Mouse (Mus musculus): ENCODE measurements around the gene Wipi2. TPM values are rescaled to one million over a fixed set of nuclear protein-coding genes. Genes with fewer than 3 reads are reported as not detected.

Wipi2 gene
- polyA plus RNA-seq, 1 experiment from 2014 or later, result 17.6 TPM

DNA sequence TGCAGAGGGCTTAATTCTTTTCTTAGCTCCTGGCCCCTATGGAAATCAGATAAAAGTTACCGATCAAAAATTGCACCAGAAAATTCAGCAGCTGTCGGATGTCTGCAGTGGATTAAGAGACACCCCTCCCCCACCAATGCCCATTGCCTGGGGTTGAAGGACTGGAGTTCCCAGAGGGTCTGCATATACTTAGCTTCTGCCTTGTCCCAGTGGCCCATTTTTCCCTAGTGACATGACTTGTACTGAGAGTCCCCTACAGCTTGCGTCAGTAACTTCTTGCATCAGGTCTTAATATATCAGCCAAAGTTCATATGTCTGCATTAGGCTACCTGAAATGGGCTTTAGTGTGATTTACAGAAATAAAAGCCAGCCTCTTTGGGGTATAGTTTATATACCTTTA, 22.9 kb downstream of the Wipi2 start:
- H3K79me2 ChIP-seq (ENCODE audit: inconsistent target), result peaks cover 51% of the 10 kb centered on the region; the same call in 1 of the 2 replicates
- no peak overlapping the region for H3K27ac ChIP-seq
- H3K4me3 ChIP-seq (ENCODE audit: inconsistent target), result no peak overlapping the region
- peaks cover 9% of the 10 kb centered on the region; the same call in 1 of the 2 replicates for H3K36me3 ChIP-seq (ENCODE audit: inconsistent target)
- WGBS (ENCODE audit: missing documents), result 90% methylated on average over 3 of the region's 3 CpGs

DNA sequence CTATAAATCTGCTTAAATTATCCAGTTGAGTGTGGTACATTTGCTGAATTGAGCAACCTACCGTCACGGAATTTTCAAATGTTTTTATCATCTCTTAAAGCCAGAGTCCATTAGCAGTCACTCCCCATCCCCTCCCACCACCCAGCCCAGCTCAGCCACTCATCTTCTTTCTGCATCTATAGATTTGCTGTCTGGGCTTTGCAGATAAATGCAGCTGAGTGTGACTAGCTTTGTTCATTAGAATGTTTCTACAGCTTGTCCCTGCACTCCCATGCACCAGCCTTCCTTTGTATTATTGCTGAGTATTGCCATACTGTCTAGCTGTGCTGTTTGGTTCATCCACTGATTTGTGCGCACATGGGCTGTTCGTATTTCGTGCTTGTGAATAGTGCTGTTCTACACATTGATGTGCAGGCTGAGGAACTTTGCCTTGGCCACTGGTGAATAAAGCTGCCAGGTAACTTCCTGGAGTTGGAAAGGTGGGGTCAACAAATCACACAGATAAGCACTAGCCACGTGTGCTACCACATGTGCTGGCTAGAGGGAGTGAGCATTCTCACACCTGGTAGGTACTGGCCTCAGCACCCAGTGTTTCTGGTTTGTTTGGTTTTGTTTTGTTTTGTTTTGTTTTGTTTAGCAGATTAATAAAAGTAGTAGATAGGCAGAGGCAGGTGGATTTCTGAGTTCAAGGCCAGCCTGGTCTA, 23.4 kb downstream of the Wipi2 start:
- peaks cover 51% of the 10 kb centered on the region; the same call in 1 of the 2 replicates for H3K79me2 ChIP-seq (ENCODE audit: inconsistent target)
- WGBS (ENCODE audit: missing documents), result 90% methylated on average over 6 of the region's 6 CpGs
- no peak overlapping the region for H3K27ac ChIP-seq
- peaks cover 12% of the 10 kb centered on the region for H3K36me3 ChIP-seq (ENCODE audit: inconsistent target)
- H3K4me3 ChIP-seq (ENCODE audit: inconsistent target), result no peak overlapping the region

DNA sequence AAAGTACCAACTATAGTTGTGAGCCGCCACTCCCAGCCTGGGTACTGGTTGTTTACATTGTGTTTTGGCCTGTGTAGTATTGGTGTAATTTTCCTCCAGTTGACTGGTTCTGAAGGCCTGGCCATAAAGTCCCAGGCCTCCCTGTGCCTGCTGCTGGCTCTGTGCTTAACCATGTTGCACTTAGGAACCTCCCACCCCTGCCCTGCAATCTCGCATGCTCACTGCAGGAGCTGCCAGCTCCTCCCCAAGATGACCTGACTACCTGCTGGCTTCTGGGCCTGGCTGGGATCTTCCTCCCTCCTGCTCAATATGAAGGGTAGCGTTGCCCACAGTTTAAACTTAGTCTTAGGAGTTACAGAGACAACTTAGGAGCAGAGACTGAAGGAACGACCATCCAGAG, 24.8 kb downstream of the Wipi2 start:
- Histone ChIP-seq H3K79me2 (ENCODE audit: inconsistent target) (peaks cover 49% of the 10 kb centered on the region; the same call in 1 of the 2 replicates), H3K4me3 (ENCODE audit: inconsistent target) (no peak overlapping the region), H3K27ac (no peak overlapping the region), H3K36me3 (ENCODE audit: inconsistent target) (peaks cover 25% of the 10 kb centered on the region)
- WGBS (ENCODE audit: missing documents), result 94% methylated on average over 4 of the region's 4 CpGs

DNA sequence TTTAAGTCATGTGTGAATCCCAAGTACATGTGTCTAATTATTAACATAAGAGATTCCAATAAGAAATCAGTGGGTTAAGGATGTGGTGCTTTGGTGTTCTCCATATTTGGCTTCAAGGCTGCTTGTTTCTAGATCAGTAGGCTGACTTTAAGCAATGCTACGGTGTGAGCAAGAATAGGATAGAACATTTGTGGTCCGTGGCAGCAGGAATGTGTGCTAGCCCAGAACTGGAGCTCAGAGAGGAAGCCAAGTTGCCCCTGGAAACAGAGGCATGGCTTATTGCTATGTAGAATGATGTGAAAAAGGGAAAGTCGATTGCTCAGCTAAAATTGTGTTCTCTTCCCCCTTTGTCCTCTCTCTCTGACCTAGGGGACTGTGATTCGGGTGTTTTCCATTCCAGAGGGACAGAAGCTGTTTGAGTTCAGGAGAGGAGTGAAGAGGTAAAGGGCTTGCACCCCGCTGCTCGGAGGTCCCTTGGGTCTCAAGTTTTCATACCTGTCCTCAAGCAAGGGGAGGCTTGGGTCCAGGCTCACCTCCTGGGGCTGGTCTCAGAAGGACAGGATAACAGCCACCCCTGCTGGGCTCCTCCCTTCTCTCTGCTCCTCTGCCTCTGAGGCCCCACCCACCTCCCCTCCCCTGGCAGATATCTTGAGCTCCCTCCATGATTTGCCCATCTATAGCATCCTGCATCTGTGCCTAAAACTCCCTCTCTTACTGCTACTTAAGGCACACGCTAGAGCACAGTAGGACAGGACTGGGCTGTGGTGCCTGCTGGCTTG, 33.3 kb downstream of the Wipi2 start:
- H3K36me3 ChIP-seq (ENCODE audit: inconsistent target), result peaks cover 85% of the 10 kb centered on the region
- H3K27ac ChIP-seq, result no peak overlapping the region
- WGBS (ENCODE audit: missing documents), result 92% methylated on average over 7 of the region's 7 CpGs
- H3K79me2 ChIP-seq (ENCODE audit: inconsistent target), result no peaks in the 10 kb centered on the region
- H3K4me3 ChIP-seq (ENCODE audit: inconsistent target), result no peak overlapping the region

DNA sequence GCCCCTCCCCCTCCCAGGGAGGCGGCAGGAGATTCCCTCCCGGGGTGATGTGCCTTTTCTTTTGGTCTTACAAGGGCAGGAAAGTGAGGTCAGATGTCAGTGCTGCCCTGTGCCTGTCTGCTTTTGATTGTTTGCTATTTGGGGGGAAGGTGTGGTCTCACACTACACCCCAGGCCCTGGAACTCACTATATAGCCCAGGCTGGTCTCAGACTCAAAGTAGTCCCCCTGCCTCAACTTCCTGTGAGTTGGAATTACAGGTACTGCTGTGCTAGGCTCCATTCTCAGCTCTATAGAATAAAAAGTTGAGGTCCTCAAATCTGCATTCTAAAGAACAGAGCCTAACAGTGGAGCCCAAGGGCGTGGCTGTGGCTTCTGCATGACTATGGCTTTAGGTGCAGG, 40.4 kb downstream of the Wipi2 start:
- Histone ChIP-seq H3K79me2 (ENCODE audit: inconsistent target) (no peaks in the 10 kb centered on the region), H3K4me3 (ENCODE audit: inconsistent target) (no peak overlapping the region), H3K27ac (no peak overlapping the region), H3K36me3 (ENCODE audit: inconsistent target) (peaks cover 60% of the 10 kb centered on the region)
- 83% methylated on average over 3 of the region's 3 CpGs for WGBS (ENCODE audit: missing documents)

DNA sequence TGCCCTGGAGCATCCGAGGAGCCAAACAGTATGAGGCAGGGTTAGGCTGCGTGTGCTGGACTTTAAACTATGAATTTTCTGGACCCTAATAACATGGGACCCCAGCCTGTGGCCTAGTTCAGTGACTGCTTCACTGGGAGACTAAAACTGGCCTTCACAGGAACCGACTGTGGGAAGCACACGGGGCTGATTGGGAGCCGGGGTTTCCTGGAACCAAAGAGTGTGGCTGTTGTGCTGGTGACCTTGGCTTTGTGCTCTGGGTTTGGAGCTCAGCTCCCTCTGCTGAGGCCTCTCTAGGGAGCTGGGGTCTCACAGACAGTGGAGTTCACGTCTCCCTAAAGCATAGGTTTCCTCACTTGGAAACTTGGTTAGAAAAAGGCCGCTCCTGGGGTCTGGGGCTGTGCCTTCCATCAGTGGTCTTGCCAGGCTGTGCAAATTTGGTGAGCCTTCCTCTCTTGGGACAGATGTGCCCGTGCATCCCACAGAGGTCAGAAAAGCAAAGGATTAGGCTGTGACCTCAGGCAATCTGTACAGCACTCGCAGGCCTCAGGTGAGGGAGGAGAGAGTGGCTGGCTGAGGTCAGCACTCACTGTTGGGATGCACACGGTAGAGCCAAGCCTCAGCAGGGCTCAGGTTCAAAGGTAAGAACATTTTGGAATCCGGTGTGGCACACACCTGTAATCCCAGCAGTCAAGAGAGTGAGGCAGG, 41.2 kb downstream of the Wipi2 start:
- WGBS (ENCODE audit: missing documents), result 96% methylated on average over 11 of the region's 11 CpGs
- no peak overlapping the region for H3K27ac ChIP-seq
- H3K36me3 ChIP-seq (ENCODE audit: inconsistent target), result peaks cover 53% of the 10 kb centered on the region
- H3K79me2 ChIP-seq (ENCODE audit: inconsistent target), result no peaks in the 10 kb centered on the region
- H3K4me3 ChIP-seq (ENCODE audit: inconsistent target), result no peak overlapping the region

DNA sequence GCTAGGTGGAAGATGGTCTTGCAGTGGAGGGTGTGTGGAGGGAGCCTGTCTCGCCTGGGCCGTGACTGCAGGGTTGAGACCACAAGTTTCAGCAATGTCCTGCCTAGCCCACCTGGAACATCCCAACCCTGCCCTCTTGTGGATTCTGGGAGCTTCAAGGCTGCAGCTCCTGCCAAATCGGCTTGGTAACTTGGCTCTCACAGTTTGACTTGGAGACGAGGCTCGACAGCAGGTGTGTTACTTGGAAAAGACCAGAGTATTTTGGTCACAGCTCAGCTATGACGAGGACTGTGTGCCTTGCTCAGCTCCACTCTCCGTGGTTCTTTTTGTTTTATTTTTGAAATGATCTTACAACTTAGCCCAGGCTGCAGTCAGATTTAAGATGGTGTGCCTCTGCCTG, 42.2 kb downstream of the Wipi2 start:
- Histone ChIP-seq H3K36me3 (ENCODE audit: inconsistent target) (peaks cover 42% of the 10 kb centered on the region), H3K27ac (no peak overlapping the region), H3K79me2 (ENCODE audit: inconsistent target) (no peaks in the 10 kb centered on the region), H3K4me3 (ENCODE audit: inconsistent target) (no peak overlapping the region)
- 93% methylated on average over 7 of the region's 7 CpGs for WGBS (ENCODE audit: missing documents)

DNA sequence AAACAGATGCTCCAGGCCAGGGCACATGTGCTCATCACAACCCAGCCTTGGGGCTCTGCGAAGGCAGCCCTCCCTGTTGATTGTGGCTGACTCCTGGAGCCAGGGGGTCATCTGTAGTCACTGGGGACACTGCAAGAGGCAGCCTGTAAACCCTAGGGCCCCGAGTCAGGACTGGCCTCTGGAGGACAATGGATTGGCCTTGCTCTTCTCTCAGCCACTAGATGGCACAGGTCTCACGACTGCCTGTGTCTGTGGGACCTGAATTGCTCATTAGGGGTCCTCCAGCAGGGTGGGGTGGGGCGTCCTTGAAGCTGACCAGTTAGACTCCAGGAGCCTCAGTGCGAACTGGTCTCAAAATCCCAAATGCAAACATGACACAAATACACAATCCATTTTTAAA, 45.6 kb downstream of the Wipi2 start:
- H3K36me3 ChIP-seq (ENCODE audit: inconsistent target), result peaks cover 9% of the 10 kb centered on the region; the same call in 1 of the 2 replicates
- 39% methylated on average over 5 of the region's 5 CpGs for WGBS (ENCODE audit: missing documents)
- H3K4me3 ChIP-seq (ENCODE audit: inconsistent target), result no peak overlapping the region
- H3K79me2 ChIP-seq (ENCODE audit: inconsistent target), result no peaks in the 10 kb centered on the region
- H3K27ac ChIP-seq, result no peak overlapping the region

DNA sequence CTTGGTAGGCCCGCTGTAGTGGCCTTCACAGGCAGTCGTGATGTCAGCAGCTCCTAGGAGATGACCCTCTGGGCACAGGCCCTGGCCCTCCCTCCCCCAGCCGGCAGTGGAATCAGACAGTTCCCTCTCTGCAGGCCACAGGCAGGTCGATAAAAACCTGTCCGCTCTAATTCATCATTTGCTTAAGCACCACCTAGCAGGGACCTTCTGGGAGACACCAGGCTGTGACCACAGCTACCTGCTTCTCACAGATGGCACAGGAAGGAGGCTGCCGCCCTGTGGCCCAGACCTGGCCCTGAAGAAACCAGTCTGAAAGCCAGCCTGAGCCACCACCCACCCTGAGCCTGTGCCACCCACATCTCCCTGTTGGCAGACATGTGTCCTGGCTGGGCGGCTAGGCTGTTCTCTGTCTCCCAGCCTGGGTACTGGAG, 50.7 kb downstream of the Wipi2 start:
- WGBS (ENCODE audit: missing documents), result 91% methylated on average over 7 of the region's 7 CpGs
- H3K36me3 ChIP-seq (ENCODE audit: inconsistent target), result no peaks in the 10 kb centered on the region
- no peaks in the 10 kb centered on the region for H3K79me2 ChIP-seq (ENCODE audit: inconsistent target)
- no peak overlapping the region for H3K27ac ChIP-seq
- H3K4me3 ChIP-seq (ENCODE audit: inconsistent target), result no peak overlapping the region

DNA sequence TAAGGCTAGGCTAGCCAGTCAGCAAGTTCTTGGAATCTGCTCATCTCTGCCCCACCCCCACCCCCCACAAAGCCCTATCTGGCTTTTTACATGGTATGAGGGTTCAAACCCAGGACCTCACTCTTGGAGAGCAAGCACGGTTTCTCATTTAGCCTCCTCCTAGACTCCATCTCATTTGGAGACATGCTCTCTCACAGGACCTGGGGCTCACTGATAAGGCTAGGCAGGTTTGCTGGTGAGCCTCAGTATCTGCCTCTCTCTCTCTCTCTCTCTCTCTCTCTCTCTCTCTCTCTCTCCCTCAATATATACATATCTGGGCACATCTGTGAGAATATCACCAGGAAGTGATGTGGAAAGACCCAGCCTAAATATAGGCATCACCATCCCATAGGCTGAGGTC, 51.6 kb downstream of the Wipi2 start:
- no peak overlapping the region for H3K27ac ChIP-seq
- H3K4me3 ChIP-seq (ENCODE audit: inconsistent target), result no peak overlapping the region
- H3K36me3 ChIP-seq (ENCODE audit: inconsistent target), result no peaks in the 10 kb centered on the region
- H3K79me2 ChIP-seq (ENCODE audit: inconsistent target), result no peaks in the 10 kb centered on the region
- 92% methylated on average over 1 of the region's 1 CpGs for WGBS (ENCODE audit: missing documents)

DNA sequence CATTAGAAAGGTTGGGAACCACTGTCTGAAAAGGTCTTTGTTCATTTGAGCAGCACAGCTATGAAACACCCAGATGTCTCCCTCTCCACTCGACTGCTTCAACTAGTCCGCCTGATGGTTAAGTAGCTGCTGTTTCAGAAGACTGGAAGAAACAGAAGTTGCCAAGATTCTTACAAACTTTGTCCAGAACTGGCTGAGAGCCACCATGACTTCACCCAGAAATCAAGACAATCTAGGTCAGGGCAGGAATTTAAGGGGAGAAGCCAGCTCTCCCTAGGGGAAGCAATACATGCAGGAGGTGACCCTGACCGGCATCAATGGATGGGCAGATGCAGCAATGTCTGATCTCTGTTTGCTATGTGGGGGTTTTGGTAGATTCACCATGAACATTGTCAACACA, 54.4 kb downstream of the Wipi2 start:
- no peaks in the 10 kb centered on the region for H3K36me3 ChIP-seq (ENCODE audit: inconsistent target)

DNA sequence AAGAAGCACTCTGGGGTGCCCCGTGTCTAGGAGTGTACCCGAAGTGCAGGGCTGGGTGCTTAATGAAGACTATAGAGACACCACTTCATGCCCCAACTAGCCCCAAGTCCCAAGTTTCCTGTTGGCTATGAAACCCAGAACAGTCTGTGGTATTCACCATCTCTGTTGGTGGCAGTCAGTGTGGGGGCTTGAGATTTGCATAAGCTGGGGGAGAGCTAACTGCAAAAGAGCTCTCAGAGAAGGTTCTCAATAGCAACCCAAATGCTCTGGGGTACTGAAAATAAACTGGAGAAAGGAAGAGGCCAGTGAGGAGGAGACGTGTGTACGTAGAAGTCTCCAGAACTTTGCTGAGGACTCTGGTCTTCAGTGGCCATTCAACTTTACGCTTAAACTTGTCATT, 55.0 kb downstream of the Wipi2 start:
- Histone ChIP-seq H3K27ac (no peak overlapping the region), H3K36me3 (ENCODE audit: inconsistent target) (no peaks in the 10 kb centered on the region), H3K79me2 (ENCODE audit: inconsistent target) (no peaks in the 10 kb centered on the region), H3K4me3 (ENCODE audit: inconsistent target) (no peak overlapping the region)
- 91% methylated on average over 5 of the region's 5 CpGs for WGBS (ENCODE audit: missing documents)

More for the DNA sequence above, 54.4 kb downstream of the Wipi2 start:
- no peak overlapping the region for H3K4me3 ChIP-seq (ENCODE audit: inconsistent target)
- no peak overlapping the region for H3K27ac ChIP-seq
- no peaks in the 10 kb centered on the region for H3K79me2 ChIP-seq (ENCODE audit: inconsistent target)
- WGBS (ENCODE audit: missing documents), result 84% methylated on average over 3 of the region's 3 CpGs

DNA sequence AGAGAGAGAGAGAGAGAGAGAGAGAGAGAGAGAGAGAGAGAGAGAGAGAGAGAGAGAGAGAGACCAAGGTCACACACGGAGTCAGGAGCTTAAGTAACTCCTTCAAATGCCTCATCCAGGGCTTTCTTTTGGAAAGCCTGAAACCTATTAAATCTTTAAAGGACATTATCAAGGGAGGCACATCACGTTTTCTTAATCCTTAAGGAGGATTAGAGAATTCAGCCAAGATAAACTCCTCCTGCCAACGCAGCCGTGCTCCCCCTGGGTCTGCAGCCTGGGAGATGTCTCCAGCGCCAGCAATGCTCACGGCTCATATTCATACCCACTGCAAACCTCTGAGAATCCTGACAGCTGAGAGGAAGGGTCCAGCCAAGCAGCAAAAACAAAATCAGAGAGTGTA, 61.4 kb downstream of the Wipi2 start:
- Histone ChIP-seq H3K4me3 (ENCODE audit: inconsistent target) (no peak overlapping the region), H3K79me2 (ENCODE audit: inconsistent target) (no peaks in the 10 kb centered on the region), H3K27ac (no peak overlapping the region), H3K36me3 (ENCODE audit: inconsistent target) (no peaks in the 10 kb centered on the region)
- 90% methylated on average over 6 of the region's 6 CpGs for WGBS (ENCODE audit: missing documents)

DNA sequence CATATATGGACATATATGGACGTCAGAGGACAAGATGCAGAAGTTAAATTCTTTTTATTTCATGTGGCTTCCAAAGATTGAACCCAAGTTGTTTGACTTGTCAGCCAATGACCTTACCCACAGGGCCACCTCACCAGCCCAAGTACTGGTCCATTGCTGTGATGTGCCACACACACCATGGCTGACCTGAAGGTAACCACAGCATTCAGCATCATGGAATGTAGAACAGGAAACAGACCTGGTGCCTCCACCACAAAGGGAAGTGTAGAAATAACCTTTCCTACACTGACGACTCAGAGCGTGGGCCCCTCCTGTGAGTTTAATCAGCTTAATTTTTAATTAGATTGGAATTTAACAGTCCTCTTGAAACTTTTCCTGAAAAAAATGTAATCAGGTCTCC, 62.8 kb downstream of the Wipi2 start:
- 23% methylated on average over 3 of the region's 3 CpGs for WGBS (ENCODE audit: missing documents)
- no peaks in the 10 kb centered on the region for H3K79me2 ChIP-seq (ENCODE audit: inconsistent target)

DNA sequence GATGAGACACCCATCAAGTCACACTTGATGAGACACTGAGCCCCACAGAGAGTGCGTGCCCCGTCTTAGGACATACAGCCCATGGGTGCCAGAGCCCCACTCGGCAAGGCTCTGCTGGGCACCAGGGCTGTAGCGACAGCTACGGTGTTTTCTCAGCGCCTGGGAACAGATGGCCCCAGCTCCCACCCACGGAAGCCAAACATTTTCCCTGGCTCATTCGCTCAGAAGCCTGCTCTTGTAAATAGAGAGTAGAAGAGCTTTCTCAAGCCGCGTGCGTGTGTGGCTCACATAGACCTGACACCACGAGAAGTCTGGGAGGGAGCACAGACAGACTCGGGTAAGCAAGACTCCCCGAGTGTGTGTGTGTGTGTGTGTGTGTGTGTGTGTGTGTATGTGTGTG, 64.8 kb downstream of the Wipi2 start, which contains the start of gene Slc29a4:
Slc29a4 (plus strand) TSS at position 265 of the 400 bp plus-strand sequence.
- Histone ChIP-seq H3K79me2 (ENCODE audit: inconsistent target) (no peaks in the 10 kb centered on the region), H3K27ac (no peak within 1 kb of the TSS), H3K36me3 (ENCODE audit: inconsistent target) (no peaks in the 10 kb centered on the region), H3K4me3 (ENCODE audit: inconsistent target) (no peak within 1 kb of the TSS)
- WGBS (ENCODE audit: missing documents), result 71% methylated on average over 14 of the region's 14 CpGs

More for the DNA sequence above, 62.8 kb downstream of the Wipi2 start:
- no peak overlapping the region for H3K4me3 ChIP-seq (ENCODE audit: inconsistent target)
- H3K27ac ChIP-seq, result no peak overlapping the region
- no peaks in the 10 kb centered on the region for H3K36me3 ChIP-seq (ENCODE audit: inconsistent target)
